Mouse (Mus musculus): ENCODE measurements around the gene Gm5105.

Gm5105 gene

GRCm38 (mm10) chr3:138026286-138026685 is 40.9 kb downstream of the Gm5105 start:
- no peak for DNase-seq (ENCODE audit: low read depth)

- DNase-seq (ENCODE audit: low read depth), result no peak
These were observed 44.5 kb downstream of the Gm5105 start for GRCm38 (mm10) chr3:138022651-138023050.

GRCm38 (mm10) chr3:138022003-138022402 is 45.2 kb downstream of the Gm5105 start:
- no peak for DNase-seq (ENCODE audit: low read depth)

GRCm38 (mm10) chr3:138016810-138017209 is 50.4 kb downstream of the Gm5105 start:
- no peak for DNase-seq (ENCODE audit: low read depth)

GRCm38 (mm10) chr3:138014725-138015124 is 52.5 kb downstream of the Gm5105 start:
- DNase-seq (ENCODE audit: low read depth), result no peak

- no peak for DNase-seq (ENCODE audit: low read depth)
These were observed 54.8 kb downstream of the Gm5105 start for GRCm38 (mm10) chr3:138012351-138012750.

GRCm38 (mm10) chr3:138008152-138008551 is 59.0 kb downstream of the Gm5105 start:
- DNase-seq (ENCODE audit: low read depth), result peak; percentile 48

- no peak for DNase-seq (ENCODE audit: low read depth)
These were observed 60.3 kb downstream of the Gm5105 start for GRCm38 (mm10) chr3:138006896-138007295.

- DNase-seq (ENCODE audit: low read depth), result no peak
These were observed 63.9 kb downstream of the Gm5105 start for GRCm38 (mm10) chr3:138003264-138003663.

- DNase-seq (ENCODE audit: low read depth), result no peak
These were observed 64.6 kb downstream of the Gm5105 start for GRCm38 (mm10) chr3:138002545-138002944.

- no peak for DNase-seq (ENCODE audit: low read depth)
These were observed 65.3 kb downstream of the Gm5105 start for GRCm38 (mm10) chr3:138001865-138002264.

- DNase-seq (ENCODE audit: low read depth), result no peak
These were observed 66.5 kb downstream of the Gm5105 start for GRCm38 (mm10) chr3:138000724-138001069.

- no peak for DNase-seq (ENCODE audit: low read depth)
These were observed 67.0 kb downstream of the Gm5105 start for GRCm38 (mm10) chr3:138000062-138000723.

GRCm38 (mm10) chr3:137999224-137999790 is 67.9 kb downstream of the Gm5105 start:
- no peak for DNase-seq (ENCODE audit: low read depth)
